Comparison of ENCODE assay signal across 12 mouse cellular contexts in the genomic region with DNA sequence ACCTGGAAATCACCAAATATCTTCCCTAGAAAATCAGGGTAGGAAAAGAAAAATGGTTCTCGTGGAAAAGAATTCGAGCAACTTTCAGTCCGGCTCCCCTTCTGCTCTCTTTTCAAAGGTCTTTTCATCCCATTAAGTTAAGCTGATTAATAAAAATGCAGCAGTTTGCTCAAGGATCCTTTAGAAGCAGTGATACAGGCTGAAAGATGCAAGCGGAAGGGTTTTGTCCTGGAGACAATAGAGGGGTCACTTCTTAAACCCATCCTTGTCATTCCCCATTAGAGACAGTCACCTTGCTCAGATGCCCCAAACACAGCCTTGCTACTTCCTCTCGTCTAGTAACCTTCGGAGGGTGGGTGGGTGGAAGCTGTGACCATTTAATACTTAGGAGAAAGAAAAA. TPM values are rescaled to one million over a fixed set of nuclear protein-coding genes. Genes with fewer than 3 reads are reported as not detected.
DNase-seq lines count a peak whose midpoint lies in the region; ATAC-seq lines count a peak whose summit lies in the region.
"Had no signal": no experiment of that assay in that cellular context is flagged by ENCODE, and none has a peak within 500 bp of the region (broad histone marks: within the 10 kb centered on the region; RNA-seq: fewer than 3 reads in every experiment).

No protein-coding gene starts in this region.

- no peak for ATAC-seq in heart, embryonic 13.5 days (ENCODE audit: extremely low read depth, insufficient number of reproducible peaks, low FRiP score, low TSS enrichment)
- ATAC-seq in embryonic facial prominence, embryonic 13.5 days (ENCODE audit: insufficient number of reproducible peaks, insufficient read depth, low FRiP score, low TSS enrichment, low read depth), result no peak
- ATAC-seq in hindbrain, embryonic 16.5 days, result no peak
- ATAC-seq in neural tube, embryonic 11.5 days (ENCODE audit: insufficient read depth, low FRiP score, low TSS enrichment), result no peak

- H3K9me3 ChIP-seq in heart, embryonic 13.5 days, result no peaks in the 10 kb centered on the region
- H3K9me3 ChIP-seq in embryonic facial prominence, embryonic 13.5 days, result no peaks in the 10 kb centered on the region
- H3K9me3 ChIP-seq in hindbrain, embryonic 16.5 days (ENCODE audit: control insufficient read depth, low read length), result no peaks in the 10 kb centered on the region
- H3K9me3 ChIP-seq in neural tube, embryonic 11.5 days (ENCODE audit: control insufficient read depth, low read length), result no peaks in the 10 kb centered on the region
- H3K9me3 ChIP-seq: embryonic facial prominence, embryonic 15.5 days had no signal

- WGBS in heart, embryonic 13.5 days, result 29% methylated on average over 6 of the region's 6 CpGs
- WGBS in embryonic facial prominence, embryonic 13.5 days, result 14% methylated on average over 6 of the region's 6 CpGs
- 14% methylated on average over 6 of the region's 6 CpGs for WGBS in hindbrain, embryonic 16.5 days
- WGBS in neural tube, embryonic 11.5 days, result 18% methylated on average over 6 of the region's 6 CpGs

- H3K27me3 ChIP-seq in heart, embryonic 13.5 days (replicated peaks), result no peaks in the 10 kb centered on the region
- no peaks in the 10 kb centered on the region for H3K27me3 ChIP-seq in embryonic facial prominence, embryonic 13.5 days
- H3K27me3 ChIP-seq in hindbrain, embryonic 16.5 days (replicated peaks; ENCODE audit: control insufficient read depth, insufficient read depth, low read length), result no peaks in the 10 kb centered on the region
- H3K27me3 ChIP-seq in neural tube, embryonic 11.5 days (ENCODE audit: control insufficient read depth, insufficient read depth, low read length), result no peaks in the 10 kb centered on the region
- H3K27me3 ChIP-seq: embryonic facial prominence, embryonic 15.5 days had no signal

- H3K9ac ChIP-seq in heart, embryonic 13.5 days, result no peak overlapping the region
- H3K9ac ChIP-seq in embryonic facial prominence, embryonic 13.5 days, result 0 out of 2 replicates have a peak overlapping the region, but pooled peaks have one; percentile 2
- no peak overlapping the region for H3K9ac ChIP-seq in hindbrain, embryonic 16.5 days (ENCODE audit: low read depth, low read length)
- no peak overlapping the region for H3K9ac ChIP-seq in neural tube, embryonic 11.5 days (ENCODE audit: low read length)
- H3K9ac ChIP-seq: embryonic facial prominence, embryonic 15.5 days had no signal

- H3K4me3 ChIP-seq in heart, embryonic 13.5 days, result no peak overlapping the region
- no peak overlapping the region for H3K4me3 ChIP-seq in embryonic facial prominence, embryonic 13.5 days
- no peak overlapping the region for H3K4me3 ChIP-seq in hindbrain, embryonic 16.5 days (ENCODE audit: low read length)
- no peak overlapping the region for H3K4me3 ChIP-seq in neural tube, embryonic 11.5 days (ENCODE audit: low read depth, low read length)
- H3K4me3 ChIP-seq: embryonic facial prominence, embryonic 15.5 days had no signal

- no peaks in the 10 kb centered on the region for H3K36me3 ChIP-seq in heart, embryonic 13.5 days
- no peaks in the 10 kb centered on the region for H3K36me3 ChIP-seq in embryonic facial prominence, embryonic 13.5 days
- no peaks in the 10 kb centered on the region for H3K36me3 ChIP-seq in hindbrain, embryonic 16.5 days (ENCODE audit: control insufficient read depth, insufficient read depth, low read length)
- H3K36me3 ChIP-seq in neural tube, embryonic 11.5 days (ENCODE audit: control insufficient read depth, insufficient read depth, low read length), result no peaks in the 10 kb centered on the region
- H3K36me3 ChIP-seq: embryonic facial prominence, embryonic 15.5 days had no signal

- H3K4me1 ChIP-seq in heart, embryonic 13.5 days, result peaks cover 52% of the 10 kb centered on the region
- H3K4me1 ChIP-seq in embryonic facial prominence, embryonic 13.5 days, result peaks cover 29% of the 10 kb centered on the region
- H3K4me1 ChIP-seq in hindbrain, embryonic 16.5 days (ENCODE audit: control insufficient read depth, insufficient read depth, low read depth, low read length), result peaks cover 8% of the 10 kb centered on the region
- H3K4me1 ChIP-seq in neural tube, embryonic 11.5 days (ENCODE audit: control insufficient read depth, insufficient read depth, low read length), result peaks cover 15% of the 10 kb centered on the region

- DNase-seq in heart, adult 11 months, result no peak
- no peak for DNase-seq in neural tube, embryonic 11.5 days (ENCODE audit: low spot score)
- DNase-seq in urinary bladder, adult 18-20 months (ENCODE audit: low spot score in 2 of 2), result no peak
- no peak for DNase-seq in T-cell, adult 2 months (ENCODE audit: low spot score)
- DNase-seq in cerebellum, adult 11-12 months, result no peak
- DNase-seq: right cerebral cortex, postnatal 25 days; thymus, postnatal 25 days had no signal

- H3K4me2 ChIP-seq in heart, embryonic 13.5 days, result peak overlapping the region; percentile 42
- no peak overlapping the region for H3K4me2 ChIP-seq in embryonic facial prominence, embryonic 13.5 days
- H3K4me2 ChIP-seq in hindbrain, embryonic 16.5 days (ENCODE audit: low read length), result peak overlapping the region; percentile 20; the same call in 1 of the 2 replicates
- peak overlapping the region; percentile 25; the same call in 1 of the 2 replicates for H3K4me2 ChIP-seq in neural tube, embryonic 11.5 days (ENCODE audit: low read depth)
- H3K4me2 ChIP-seq: embryonic facial prominence, embryonic 15.5 days; liver, embryonic 11.5 days had no signal

- peak overlapping the region; percentile 61; the same call in 1 of the 2 replicates for H3K27ac ChIP-seq in heart, embryonic 13.5 days (replicated peaks)
- H3K27ac ChIP-seq in embryonic facial prominence, embryonic 13.5 days, result no peak overlapping the region
- no peak overlapping the region for H3K27ac ChIP-seq in hindbrain, embryonic 16.5 days (ENCODE audit: low read depth, low read length)
- no peak overlapping the region for H3K27ac ChIP-seq in neural tube, embryonic 11.5 days (ENCODE audit: low read depth, low read length)
- H3K27ac ChIP-seq: embryonic facial prominence, embryonic 15.5 days had no signal

RNA-seq across cellular contexts. Expression of a gene that starts 27.4 kb away (rescaled TPM):
- 22.0 and 24.3 TPM in 2 replicates for polyA plus RNA-seq in heart, embryonic 13.5 days (2015; fragmentation: Nextera tagmentation; extraction: Ambion mirVana)
- 109 and 119 TPM in 2 replicates for polyA plus RNA-seq in embryonic facial prominence, embryonic 13.5 days (2015; fragmentation: Nextera tagmentation; extraction: Ambion mirVana)
- 32.3 and 37.5 TPM in 2 replicates for polyA plus RNA-seq in hindbrain, embryonic 16.5 days (2015; fragmentation: Nextera tagmentation; extraction: Ambion mirVana)
- polyA plus RNA-seq in neural tube, embryonic 11.5 days (2014; fragmentation: Nextera tagmentation; extraction: Ambion mirVana), result 40.1 and 40.3 TPM in 2 replicates
